Mouse (Mus musculus) urinary bladder, postnatal 10 days (tissue): ENCODE measurements at regions not wholly inside any gene's neighbourhood (a gene's known extent, or its start where the extent isn't known, plus 50 kb on each side); places are given as distances from the start of the nearest gene placed in this dataset.
"Not testable (repeated sequence)": the region's sequence is repeated elsewhere in the genome, so short reads cannot be mapped to it uniquely, and the experiment has no call there.

Experiments used
- DNase-seq: peaks from one replicate; pipeline ENCODE4 v3.0.0; 2022; ENCODE audit warnings: low spot score

- no peak for DNase-seq
These were observed 107.5 kb upstream of the Rasgrp1 start for GRCm38 (mm10) chr2:117450172-117450865.

DNA sequence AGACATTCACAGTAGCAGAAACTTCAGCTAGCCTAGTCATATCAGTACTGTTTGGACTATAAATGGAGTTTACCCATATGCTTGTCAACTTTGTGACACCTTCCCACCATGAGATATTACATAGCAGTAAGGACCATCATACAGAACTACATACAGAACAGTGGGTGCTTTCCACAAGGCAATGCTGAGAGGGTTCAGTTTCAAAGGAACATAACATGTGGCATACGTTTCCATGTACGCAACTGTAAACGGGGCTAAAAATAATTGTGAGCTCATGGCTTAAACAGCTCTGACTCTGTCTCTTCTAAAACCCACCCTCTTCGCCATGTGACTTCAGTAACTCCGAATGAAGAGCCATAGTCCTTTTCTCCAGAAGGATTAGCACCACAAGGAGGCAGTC is 109.0 kb upstream of the Rasgrp1 start:
- no peak for DNase-seq

DNA sequence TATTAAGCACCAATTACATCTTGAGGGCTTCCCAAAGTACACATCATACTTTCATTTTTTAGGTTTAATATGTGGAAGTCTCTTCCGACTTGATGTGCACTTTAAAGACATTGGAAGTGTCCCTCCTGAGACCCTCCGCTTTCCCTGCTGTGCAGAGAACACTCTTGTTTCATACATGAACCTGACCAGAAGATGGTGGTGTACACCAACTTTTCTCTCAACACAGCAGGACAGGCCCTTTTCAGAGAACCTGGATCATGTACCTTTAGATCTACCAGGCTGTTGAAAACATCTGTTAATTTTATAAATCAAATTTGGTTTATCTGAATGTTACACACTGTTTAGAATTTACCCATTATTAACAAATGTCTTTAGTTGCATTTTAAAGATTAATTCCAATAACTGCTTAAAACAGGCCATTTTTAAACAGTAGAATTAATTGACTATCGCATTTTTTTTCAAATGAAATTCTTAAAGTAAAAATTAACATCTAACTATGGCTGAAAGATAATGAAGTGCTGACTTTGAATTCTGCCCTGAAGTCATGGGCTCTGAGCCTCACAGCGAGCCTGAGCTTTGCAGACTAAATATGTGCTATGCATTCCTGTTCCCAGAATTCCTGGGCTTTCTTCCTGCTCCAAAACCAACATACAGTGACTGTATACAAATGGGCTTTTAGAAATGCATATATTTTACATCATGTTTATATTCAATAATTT is 112.4 kb upstream of the Rasgrp1 start:
- DNase-seq: no peak

- DNase-seq: no peak
These were observed 113.1 kb upstream of the Rasgrp1 start for GRCm38 (mm10) chr2:117455740-117456455.

GRCm38 (mm10) chr2:117456456-117457020 is 113.7 kb upstream of the Rasgrp1 start:
- no peak for DNase-seq

DNA sequence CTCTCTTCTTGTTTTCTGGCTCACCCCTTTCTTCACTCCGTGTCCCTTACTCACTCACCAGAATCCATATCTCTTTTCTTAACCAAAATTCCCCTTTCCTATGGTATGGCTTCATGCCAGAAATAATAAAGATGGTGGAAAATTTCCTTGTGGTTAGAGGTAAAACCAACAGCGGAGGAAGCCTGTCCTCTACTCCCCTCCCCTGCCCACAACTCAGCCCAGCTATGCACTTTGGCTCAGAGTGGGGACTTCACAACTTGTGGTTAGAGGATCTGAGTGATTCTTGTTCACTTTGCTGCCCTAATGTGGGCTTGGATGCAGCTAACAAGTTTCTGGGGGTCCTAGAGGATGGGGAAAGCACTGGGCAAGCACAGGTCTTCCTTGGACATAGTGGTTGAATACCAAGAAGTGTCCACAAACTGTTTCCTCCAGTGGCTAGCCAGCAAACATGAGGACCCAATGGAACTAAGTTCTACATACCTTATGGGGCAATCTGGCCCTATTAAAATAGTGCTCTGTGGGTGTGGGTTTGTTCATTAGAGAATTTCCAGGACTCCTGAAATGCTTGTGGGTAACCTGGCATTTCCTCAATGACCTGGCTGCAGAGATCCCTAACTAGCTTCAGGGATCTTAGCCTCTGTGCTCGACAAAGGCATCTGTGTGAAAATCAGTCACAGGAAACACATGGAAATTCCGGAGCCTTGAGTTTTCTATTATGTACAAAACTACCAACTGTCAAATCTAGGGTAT is 118.9 kb upstream of the Rasgrp1 start:
- DNase-seq: no peak

DNA sequence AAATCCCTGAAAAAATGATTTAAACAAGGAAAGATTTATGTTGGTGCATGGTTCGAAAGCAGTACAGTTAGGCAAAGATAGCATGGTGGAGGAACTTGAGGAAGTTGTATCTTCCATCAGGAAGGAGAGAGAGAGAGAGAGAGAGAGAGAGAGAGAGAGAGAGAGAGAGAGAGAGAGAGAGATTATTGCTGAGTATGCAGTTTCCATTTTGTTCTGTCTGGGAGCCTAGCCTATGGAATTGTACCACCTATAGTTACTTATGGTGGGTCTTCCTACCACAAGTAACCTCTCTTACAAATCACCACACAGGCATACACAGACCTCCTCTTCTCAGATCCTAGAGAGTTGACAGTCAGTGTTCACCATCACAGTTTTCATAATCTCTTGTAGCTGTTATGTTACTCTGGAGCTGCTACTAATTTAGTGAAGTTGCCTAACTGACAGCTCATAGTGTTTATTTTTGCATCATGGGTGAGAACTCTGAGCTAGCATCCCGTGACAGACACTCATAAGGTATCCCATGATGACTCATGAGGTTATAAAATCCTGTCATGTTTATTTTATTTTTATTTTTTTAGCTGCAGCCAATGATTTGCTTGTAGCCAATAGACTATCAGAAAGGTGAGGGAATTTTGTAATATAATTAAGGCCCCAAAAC is 132.2 kb upstream of the Rasgrp1 start:
- no peak for DNase-seq

DNA sequence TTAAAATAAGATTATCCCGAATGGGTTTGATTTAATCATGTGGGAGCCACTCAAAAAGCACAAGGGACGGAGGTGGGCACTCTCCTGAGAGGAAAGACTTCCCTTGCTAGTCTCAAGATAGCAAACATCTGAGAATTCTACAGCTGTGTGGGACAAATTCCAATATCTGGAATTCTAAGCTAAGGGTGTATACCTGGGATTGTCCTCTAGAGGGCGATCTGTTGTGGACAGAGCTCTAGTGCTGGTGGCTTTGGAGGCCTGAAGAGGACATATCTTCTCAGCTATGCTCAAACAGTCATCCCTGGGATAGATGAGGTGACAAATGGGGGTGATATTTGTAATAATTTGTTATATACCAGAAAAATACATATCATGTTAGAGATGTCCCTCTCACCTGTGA is 132.8 kb upstream of the Rasgrp1 start:
- DNase-seq: no peak

GRCm38 (mm10) chr2:117477503-117477902 is 134.7 kb upstream of the Rasgrp1 start:
- DNase-seq: not testable (repeated sequence)

DNA sequence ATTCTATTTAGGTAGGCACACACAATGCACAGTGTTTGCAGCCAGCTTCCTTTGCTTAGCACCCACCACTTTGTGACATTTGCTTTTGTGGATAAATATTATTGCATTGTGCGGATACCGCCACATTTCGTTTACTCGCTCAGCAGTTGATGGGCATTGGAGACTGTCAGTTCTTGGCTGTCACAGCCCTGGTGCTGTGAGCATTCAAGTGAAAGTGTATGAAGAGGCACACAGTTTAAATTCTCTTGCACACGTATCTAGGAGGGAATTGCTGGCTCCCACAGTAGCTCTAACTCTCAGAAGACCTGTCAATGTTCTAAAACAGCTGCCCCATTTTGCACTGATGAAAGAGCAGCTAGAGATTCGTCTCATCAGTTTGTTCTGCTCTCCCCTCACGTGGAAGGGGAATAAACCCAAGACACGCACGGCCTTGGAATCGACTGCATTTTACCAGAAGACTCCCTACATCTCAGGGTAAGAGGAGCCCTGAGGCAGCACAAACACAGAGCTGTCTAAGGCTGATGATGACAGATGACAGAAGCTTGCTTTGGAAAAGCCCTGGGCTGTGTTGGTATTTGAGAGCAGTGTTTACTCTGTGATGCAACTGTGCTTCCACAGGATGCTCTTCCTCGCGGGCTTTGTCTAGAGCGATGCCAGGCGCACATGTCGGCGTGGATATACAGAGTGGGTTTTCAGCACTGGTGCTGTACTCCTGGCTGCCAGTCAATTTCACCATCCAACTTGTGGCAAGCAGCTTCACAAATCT is 136.6 kb upstream of the Rasgrp1 start:
- DNase-seq: not testable (repeated sequence)

- no peak for DNase-seq
These were observed 143.6 kb upstream of the Rasgrp1 start for GRCm38 (mm10) chr2:117486447-117486846.

GRCm38 (mm10) chr2:117498565-117498964 is 155.8 kb upstream of the Rasgrp1 start:
- DNase-seq: no peak

GRCm38 (mm10) chr2:117502611-117503010 is 159.8 kb upstream of the Rasgrp1 start:
- no peak for DNase-seq

- no peak for DNase-seq
These were observed 168.9 kb upstream of the Rasgrp1 start for GRCm38 (mm10) chr2:117511737-117512136.

- DNase-seq: no peak
These were observed 169.8 kb upstream of the Rasgrp1 start for GRCm38 (mm10) chr2:117512551-117512950.

DNA sequence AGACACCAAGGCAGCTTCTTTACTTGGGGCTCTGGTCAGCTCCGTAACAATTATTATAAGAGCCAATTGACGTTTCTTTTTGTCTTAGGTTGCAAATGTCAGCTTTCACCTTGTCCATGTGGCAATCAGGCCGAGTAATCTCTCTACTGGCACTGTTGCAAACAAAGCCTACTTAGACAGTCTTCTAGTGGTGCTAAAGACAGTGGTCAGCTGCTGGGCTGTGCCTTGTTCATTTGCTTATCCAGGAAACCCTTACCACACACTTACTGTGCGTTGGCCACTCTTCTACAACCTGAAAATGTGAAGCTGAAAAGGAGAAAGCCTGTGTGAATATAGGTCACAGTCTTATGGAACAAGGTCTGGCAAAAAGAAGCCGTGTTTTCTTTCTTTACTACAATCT is 181.6 kb upstream of the Rasgrp1 start:
- no peak for DNase-seq

DNA sequence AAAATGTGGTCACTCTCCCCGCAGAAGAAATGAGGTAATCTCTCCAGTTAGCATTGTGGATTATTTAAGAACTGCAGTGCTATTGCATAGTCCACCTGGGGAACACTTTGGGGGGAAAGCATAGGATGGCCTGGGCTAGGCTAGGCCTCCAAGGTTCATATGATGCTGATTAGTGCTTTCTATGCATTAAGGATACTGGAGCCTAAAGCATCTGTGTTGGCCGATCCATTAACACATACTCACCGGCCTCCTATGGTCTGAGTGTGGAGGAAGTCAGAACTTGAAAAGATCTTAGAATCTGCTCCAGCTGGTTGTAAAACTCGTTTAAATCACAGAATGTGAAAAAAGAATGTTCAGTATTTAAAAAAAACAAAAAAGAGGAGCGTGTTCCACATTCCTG is 196.1 kb upstream of the Rasgrp1 start:
- DNase-seq: no peak

GRCm38 (mm10) chr2:117539285-117539684 is 196.5 kb upstream of the Rasgrp1 start:
- DNase-seq: no peak

- no peak for DNase-seq
These were observed 198.7 kb upstream of the Rasgrp1 start for GRCm38 (mm10) chr2:117541471-117541870.

- DNase-seq: no peak
These were observed 199.5 kb upstream of the Rasgrp1 start for GRCm38 (mm10) chr2:117542298-117542697.
